Mouse (Mus musculus) liver, adult 2 months (tissue): ENCODE measurements at regions not wholly inside any gene's neighbourhood (a gene's known extent, or its start where the extent isn't known, plus 50 kb on each side); places are given as distances from the start of the nearest gene placed in this dataset.

Source experiments
- CTCF ChIP-seq: fragments of 200-500 bp; IDR thresholded peaks from 2 replicates; pipeline ENCODE4 v1.5.1; 2011; ENCODE audit warnings: low read depth, low read length, control low read depth
- POLR2A ChIP-seq: fragments of 200-500 bp; IDR thresholded peaks from 2 replicates; pipeline ENCODE4 v1.6.1; 2011; ENCODE audit warnings: low read length, control low read depth; ENCODE audit not compliant: insufficient read depth; ENCODE audit errors: extremely low read depth

DNA sequence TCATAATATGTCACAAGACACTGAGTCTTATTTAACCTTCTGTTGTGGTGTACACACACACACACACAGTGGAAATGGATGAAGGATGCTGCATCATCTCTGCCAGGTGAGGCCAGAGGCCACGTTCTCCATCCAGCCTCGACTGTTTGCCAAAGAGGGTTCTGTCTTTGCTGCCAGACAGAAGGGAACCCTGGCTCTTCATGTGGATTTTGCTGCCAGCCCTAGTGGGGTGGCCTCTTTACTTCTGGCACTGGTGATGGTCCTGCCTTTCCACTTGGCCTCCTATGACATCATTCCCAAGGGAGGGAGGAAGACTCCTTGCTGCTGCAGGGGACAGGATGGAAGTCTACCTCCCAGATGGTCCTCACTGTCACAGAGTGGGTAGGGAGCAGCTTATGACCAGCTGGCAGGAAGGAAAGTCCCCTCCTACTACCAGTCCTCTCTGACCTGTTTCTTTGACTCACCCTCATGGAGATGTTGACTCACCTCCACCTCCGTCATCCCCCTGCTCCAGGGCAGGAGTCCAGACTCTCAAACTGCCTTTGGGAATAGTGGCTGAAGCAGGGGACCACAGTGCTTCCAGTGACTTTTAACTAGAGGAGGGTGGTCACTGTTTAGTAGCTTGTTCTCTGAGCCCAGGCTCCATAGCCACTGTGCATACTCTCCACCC lies 122.4 kb upstream of the Mpp6 start:
- TF ChIP-seq CTCF, result no peak
- TF ChIP-seq POLR2A, result no peak
